Mouse (Mus musculus): ENCODE measurements around the gene Fam208b.

The Fam208b gene

GRCm38 (mm10) chr13:3610795-3611438 lies at the start of gene Fam208b:
Gene Fam208b, minus strand, starts transcription at chr13:3611108.
- peak; percentile 98 to 99 for DNase-seq (ENCODE audit: low spot score in 2 of 2)

GRCm38 (mm10) chr13:3659163-3660160 lies 48.6 kb upstream of the Fam208b start:
- no peak for DNase-seq (ENCODE audit: low spot score in 2 of 2)

DNA sequence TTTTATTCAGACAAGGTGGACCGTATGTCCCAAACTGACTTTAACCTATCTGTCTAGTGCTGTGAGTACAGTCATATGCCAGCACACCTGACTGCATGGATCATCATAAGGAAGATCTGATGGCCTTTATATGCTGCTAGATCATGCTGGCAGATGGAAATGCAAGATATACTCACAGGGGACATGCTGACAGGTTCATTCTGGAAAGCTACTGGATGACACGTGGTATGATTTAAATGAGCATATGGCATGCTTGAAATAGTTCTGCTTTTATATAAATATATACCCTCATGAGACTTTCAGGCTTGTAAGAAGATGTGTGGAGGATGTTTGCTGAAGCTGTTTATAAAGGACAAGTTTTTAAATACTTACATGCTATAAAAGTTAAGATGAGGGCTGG lies 43.5 kb upstream of the Fam208b start:
- no peak for DNase-seq (ENCODE audit: low spot score in 2 of 2)

DNA sequence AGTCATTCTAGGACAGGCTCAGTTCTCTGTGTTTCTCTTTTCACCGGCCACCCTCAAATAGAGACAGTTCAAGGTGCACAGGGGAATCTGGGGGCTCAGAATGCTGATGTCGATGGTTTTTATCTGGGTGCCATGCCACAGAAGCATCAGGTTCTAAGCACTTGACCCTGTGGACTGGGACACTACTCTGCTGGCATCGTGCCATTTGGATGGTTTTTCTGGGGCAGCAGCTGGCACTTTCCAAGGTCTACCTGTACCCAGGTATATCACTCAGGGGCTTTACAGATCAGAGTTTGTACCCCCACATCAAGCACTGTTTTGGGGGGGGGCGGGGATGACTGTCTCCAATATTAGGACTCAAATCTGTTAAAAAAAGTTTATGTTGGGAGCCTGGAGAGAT lies 39.7 kb upstream of the Fam208b start:
- no peak for DNase-seq (ENCODE audit: low spot score in 2 of 2)

GRCm38 (mm10) chr13:3646566-3646965 lies 35.7 kb upstream of the Fam208b start:
- DNase-seq (ENCODE audit: low spot score in 2 of 2) = no peak

DNA sequence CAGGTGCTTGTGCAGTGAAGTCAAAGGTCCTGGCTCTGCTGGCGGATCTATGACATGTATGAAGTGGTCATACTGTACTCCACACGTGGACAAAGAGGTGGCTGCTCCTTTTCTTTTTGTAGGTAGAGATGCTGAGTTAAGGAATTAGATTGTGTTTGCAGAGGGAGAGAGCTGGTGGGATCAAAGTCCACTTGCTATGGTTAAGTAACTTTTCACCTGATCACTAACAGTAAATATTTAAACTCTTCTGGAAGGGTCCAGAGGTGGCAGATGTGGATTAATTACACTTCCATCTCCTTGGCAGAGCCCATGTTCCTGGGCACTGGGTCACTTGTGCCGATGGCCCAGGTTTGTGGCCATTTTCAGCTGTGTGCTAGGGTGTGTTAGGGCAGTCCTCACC lies 35.0 kb upstream of the Fam208b start:
- no peak for DNase-seq (ENCODE audit: low spot score in 2 of 2)

DNA sequence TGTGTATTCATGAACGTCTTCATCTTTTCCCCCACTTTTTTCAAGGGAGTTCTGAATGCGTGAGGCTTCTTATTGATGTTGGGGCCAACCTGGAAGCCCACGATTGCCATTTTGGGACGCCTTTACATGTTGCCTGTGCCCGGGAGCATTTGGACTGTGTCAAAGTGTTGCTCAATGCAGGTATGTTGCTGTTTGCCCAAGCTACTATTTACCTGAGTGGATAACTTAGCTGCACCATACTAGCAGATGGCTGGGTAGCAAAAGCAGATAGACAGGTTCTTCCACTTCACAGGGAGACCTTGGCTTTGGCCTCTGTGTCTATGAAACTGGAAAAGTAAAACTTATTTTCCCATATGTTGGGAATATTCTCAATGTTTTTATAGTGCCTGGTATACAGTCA lies 34.0 kb upstream of the Fam208b start:
- no peak for DNase-seq (ENCODE audit: low spot score in 2 of 2)

DNA sequence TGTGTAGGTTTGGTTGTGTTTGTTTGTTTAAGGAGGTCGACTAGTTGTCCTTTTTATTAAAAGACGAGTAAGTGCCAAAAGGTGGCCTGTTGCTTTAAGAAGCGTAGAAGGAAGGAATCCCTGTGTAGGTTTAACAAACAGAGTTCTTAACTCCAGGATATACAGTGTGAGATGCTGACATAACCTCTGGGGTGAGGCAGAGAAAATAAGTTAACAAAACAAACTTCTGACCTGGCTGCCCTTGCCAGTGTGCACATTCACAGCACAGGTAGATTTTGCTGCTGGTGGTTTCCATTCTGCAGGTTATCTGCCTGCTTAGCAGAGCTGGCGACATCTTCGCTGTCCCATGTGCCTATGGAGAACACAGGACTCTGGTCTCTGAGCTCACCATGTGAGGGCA lies 31.6 kb upstream of the Fam208b start:
- no peak for DNase-seq (ENCODE audit: low spot score in 2 of 2)

GRCm38 (mm10) chr13:3642049-3642448 lies 31.1 kb upstream of the Fam208b start:
- DNase-seq (ENCODE audit: low spot score in 2 of 2) = no peak

DNA sequence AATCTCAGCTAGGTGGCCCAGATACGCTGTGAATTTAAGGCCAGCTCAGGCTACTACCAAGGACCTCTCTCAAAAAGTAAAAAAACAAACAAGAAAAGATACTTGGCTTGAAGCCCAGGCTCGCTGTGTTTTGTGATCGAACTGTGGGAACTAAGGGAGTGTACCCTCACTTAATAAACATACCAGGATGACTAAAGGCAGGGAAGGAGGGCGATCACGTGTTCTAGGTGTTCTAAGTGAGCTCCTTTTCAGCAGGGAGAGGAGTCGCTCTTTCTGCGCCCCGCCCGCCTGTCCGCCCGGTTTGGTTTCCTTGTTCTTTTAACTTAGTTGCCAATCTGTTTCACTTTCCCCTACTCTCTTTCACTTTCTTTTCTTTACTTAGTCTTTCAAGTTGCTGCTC lies 25.9 kb upstream of the Fam208b start:
- no peak for DNase-seq (ENCODE audit: low spot score in 2 of 2)

DNA sequence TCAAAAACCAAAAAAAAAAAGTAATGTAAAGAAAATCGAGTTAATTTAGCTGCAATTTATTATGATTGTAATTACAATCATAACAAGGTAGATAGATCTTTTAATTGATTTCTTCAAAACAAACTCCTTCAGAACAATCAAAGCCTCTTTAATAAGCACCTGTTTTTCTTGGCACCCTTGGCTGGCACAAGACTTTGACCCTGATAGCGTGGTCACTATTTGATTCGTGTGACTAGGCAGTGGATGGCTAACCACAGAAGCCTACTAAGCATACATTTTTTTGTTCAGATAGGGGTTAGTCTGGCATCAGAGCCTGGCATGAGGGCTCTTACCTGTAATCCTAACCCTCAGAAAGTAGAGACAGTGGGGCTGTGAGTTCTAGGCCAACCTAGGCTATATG lies 24.2 kb upstream of the Fam208b start:
- DNase-seq (ENCODE audit: low spot score in 2 of 2) = no peak

- DNase-seq (ENCODE audit: low spot score in 2 of 2) = peak; percentile 64 to 72
These were observed 23.2 kb upstream of the Fam208b start, which contains the start of gene Asb13 for GRCm38 (mm10) chr13:3633895-3634811. Gene Asb13, plus strand, starts transcription at chr13:3634032.

GRCm38 (mm10) chr13:3633131-3633530 lies 22.2 kb upstream of the Fam208b start:
- DNase-seq (ENCODE audit: low spot score in 2 of 2) = no peak

- no peak for DNase-seq (ENCODE audit: low spot score in 2 of 2)
These were observed 21.6 kb upstream of the Fam208b start for GRCm38 (mm10) chr13:3632551-3632950.

- no peak for DNase-seq (ENCODE audit: low spot score in 2 of 2)
These were observed 17.2 kb upstream of the Fam208b start for GRCm38 (mm10) chr13:3628102-3628501.

DNA sequence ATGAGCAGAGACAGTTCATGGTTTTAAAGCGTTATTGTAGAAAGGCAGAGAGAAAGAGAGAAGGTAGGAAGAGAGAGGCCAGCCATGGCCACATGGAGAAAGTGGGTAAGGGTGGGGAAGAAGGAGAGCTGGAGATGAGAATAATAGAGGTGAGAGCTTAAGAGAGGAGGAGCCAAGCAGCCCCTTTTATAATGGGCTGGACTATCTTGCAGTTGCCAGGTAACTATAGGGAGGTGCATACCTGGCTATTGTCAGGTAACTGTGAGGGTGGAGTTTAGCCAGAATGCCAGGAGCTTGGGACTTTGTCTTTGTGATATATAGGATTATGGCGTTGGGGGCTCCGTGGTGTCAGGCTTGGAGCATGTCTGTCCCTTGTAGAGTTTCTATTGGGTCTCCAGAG lies 16.2 kb upstream of the Fam208b start:
- no peak for DNase-seq (ENCODE audit: low spot score in 2 of 2)

GRCm38 (mm10) chr13:3610118-3610794 lies 652 bp downstream of the Fam208b start:
- DNase-seq (ENCODE audit: low spot score in 2 of 2) = peak; percentile 11 to 39

DNA sequence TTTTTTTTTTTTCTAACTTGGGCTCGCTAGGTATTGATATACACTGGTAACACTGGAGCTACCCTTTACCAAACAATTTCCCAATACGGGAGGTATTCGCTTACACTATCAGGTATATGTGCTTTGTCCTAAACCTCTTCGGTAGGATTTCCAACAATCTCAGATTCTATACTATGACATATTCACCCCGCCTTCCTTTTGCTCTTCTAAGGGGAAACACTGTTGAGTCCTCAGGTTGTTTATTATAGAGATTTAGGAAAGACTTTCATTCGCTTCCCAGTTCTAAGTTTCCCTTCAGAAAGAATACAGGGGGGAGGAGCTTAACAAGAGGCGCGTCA lies 1.2 kb downstream of the Fam208b start:
- DNase-seq (ENCODE audit: low spot score in 2 of 2) = no peak

DNA sequence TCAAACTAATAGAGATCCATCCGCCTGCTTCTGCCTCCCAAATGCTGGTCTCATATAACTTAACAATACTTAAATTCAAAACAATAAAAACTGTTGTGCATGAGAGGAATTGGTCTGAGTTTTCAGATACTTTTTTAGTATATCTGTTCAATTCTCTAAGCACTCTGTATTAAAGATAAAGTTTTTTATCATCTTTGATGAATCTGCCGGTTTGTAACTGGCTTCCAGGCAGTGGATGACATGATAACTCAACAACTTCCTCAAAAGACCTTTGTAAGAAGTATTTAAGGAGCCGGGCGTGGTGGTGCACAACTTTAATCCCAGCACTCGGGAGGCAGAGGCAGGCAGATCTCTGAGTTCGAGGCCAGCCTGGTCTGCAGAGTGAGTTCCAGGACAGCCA lies 14.7 kb downstream of the Fam208b start:
- no peak for DNase-seq (ENCODE audit: low spot score in 2 of 2)

GRCm38 (mm10) chr13:3594311-3594710 lies 16.6 kb downstream of the Fam208b start:
- DNase-seq (ENCODE audit: low spot score in 2 of 2) = no peak

- DNase-seq (ENCODE audit: low spot score in 2 of 2) = no peak
These were observed 20.1 kb downstream of the Fam208b start for GRCm38 (mm10) chr13:3590789-3591188.

Measured in frontal cortex, postnatal 14 days (tissue).